Mouse (Mus musculus): ENCODE measurements around the gene Ppm1n.

DNA sequence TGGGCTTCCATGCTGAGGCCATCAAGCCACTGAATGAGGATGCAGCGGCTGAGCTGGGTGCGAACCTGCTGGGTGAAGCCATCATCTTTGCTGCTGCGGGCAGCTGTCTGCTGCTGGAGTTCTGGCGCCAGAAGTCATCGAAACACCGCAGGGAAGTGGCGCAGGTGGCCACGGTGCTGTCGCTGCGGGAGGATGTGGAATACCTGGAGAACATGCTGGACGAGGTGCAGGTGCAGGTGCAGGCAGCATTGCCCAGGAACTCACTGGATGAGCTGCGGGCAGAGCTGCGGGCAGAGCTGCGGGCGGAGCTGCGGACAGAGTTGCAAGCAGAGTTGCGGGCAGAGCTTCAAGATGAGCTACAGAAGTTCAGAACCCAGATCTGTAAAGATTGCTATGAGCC lies 24.5 kb downstream of the Ppm1n start:
- TF ChIP-seq POLR2A (IDR thresholded peaks at IDR 0.05; ENCODE audit: low read depth, low read length) (no peak), CTCF (IDR thresholded peaks at IDR 0.05; ENCODE audit: borderline replicate concordance, insufficient read depth, low read length) (no peak)

All from embryonic fibroblast, embryonic 13.5 days (primary cell).